Mouse (Mus musculus): ENCODE results near the gene Ap1b1. TPM values are rescaled to one million over a fixed set of nuclear protein-coding genes. Genes with fewer than 3 reads are reported as not detected.
A peak's percentile ranks its signal among the peaks of the same experiment; 100 is the strongest.

The Ap1b1 gene
- polyA plus RNA-seq, 1 experiment from 2014 or later, result 93.8 TPM

GRCm38 (mm10) chr11:4966888-4967287 lies 19.7 kb upstream of the Ap1b1 start:
- ATAC-seq (ENCODE audit: low FRiP score), result no peak
- H3K4me3 ChIP-seq (replicated peaks), result no peak overlapping the region
- 55% methylated on average over 5 of the region's 5 CpGs for WGBS
- H3K4me2 ChIP-seq, result no peak overlapping the region
- H3K36me3 ChIP-seq, result no peaks in the 10 kb centered on the region
- peak overlapping the region; percentile 58 for H3K27ac ChIP-seq (replicated peaks)
- no peaks in the 10 kb centered on the region; the same call in 1 of the 2 replicates for H3K27me3 ChIP-seq (replicated peaks)
- no peaks in the 10 kb centered on the region for H3K9me3 ChIP-seq (replicated peaks)
- no peak overlapping the region for H3K9ac ChIP-seq (replicated peaks)
- peaks cover 17% of the 10 kb centered on the region for H3K4me1 ChIP-seq

GRCm38 (mm10) chr11:4967549-4967948 lies 19.1 kb upstream of the Ap1b1 start:
- Histone ChIP-seq H3K36me3 (no peaks in the 10 kb centered on the region), H3K4me3 (replicated peaks) (no peak overlapping the region), H3K4me2 (no peak overlapping the region), H3K9me3 (replicated peaks) (no peaks in the 10 kb centered on the region), H3K27ac (replicated peaks) (peak overlapping the region; percentile 58), H3K9ac (replicated peaks) (no peak overlapping the region), H3K27me3 (replicated peaks) (no peaks in the 10 kb centered on the region; the same call in 1 of the 2 replicates), H3K4me1 (peaks cover 17% of the 10 kb centered on the region)
- WGBS, result 50% methylated on average over 2 of the region's 2 CpGs
- no peak for ATAC-seq (ENCODE audit: low FRiP score)

GRCm38 (mm10) chr11:4968376-4968775 lies 18.2 kb upstream of the Ap1b1 start:
- H3K4me2 ChIP-seq, result no peak overlapping the region
- no peak for ATAC-seq (ENCODE audit: low FRiP score)
- no peaks in the 10 kb centered on the region for H3K9me3 ChIP-seq (replicated peaks)
- no peaks in the 10 kb centered on the region; the same call in 1 of the 2 replicates for H3K27me3 ChIP-seq (replicated peaks)
- H3K27ac ChIP-seq (replicated peaks), result peak overlapping the region; percentile 51; the same call in 1 of the 2 replicates
- H3K4me1 ChIP-seq, result peaks cover 18% of the 10 kb centered on the region
- WGBS, result 49% methylated on average over 10 of the region's 10 CpGs
- no peak overlapping the region for H3K4me3 ChIP-seq (replicated peaks)
- H3K36me3 ChIP-seq, result no peaks in the 10 kb centered on the region
- no peak overlapping the region for H3K9ac ChIP-seq (replicated peaks)

GRCm38 (mm10) chr11:4972967-4973870 lies 13.4 kb upstream of the Ap1b1 start:
- H3K4me1 ChIP-seq, result peaks cover 9% of the 10 kb centered on the region; the same call in 1 of the 2 replicates
- H3K27me3 ChIP-seq (replicated peaks), result peaks cover 10% of the 10 kb centered on the region
- no peak overlapping the region for H3K27ac ChIP-seq (replicated peaks)
- H3K36me3 ChIP-seq, result no peaks in the 10 kb centered on the region
- no peak overlapping the region for H3K4me2 ChIP-seq
- no peak overlapping the region for H3K4me3 ChIP-seq (replicated peaks)
- peak; percentile 59; the same call in 1 of the 2 replicates for ATAC-seq (ENCODE audit: low FRiP score)
- no peaks in the 10 kb centered on the region for H3K9me3 ChIP-seq (replicated peaks)
- 50% methylated on average over 13 of the region's 13 CpGs for WGBS
- H3K9ac ChIP-seq (replicated peaks), result no peak overlapping the region

- Histone ChIP-seq H3K9ac (replicated peaks) (no peak overlapping the region), H3K4me2 (no peak overlapping the region), H3K36me3 (no peaks in the 10 kb centered on the region), H3K27me3 (replicated peaks) (peaks cover 10% of the 10 kb centered on the region), H3K4me1 (peaks cover 5% of the 10 kb centered on the region; the same call in 1 of the 2 replicates), H3K9me3 (replicated peaks) (no peaks in the 10 kb centered on the region), H3K4me3 (replicated peaks) (no peak overlapping the region), H3K27ac (replicated peaks) (no peak overlapping the region)
- WGBS, result 90% methylated on average over 2 of the region's 2 CpGs
- ATAC-seq (ENCODE audit: low FRiP score), result no peak
Observed at GRCm38 (mm10) chr11:4973871-4974256, 12.8 kb upstream of the Ap1b1 start.

- Histone ChIP-seq H3K4me2 (no peak overlapping the region), H3K9me3 (replicated peaks) (no peaks in the 10 kb centered on the region), H3K27ac (replicated peaks) (no peak overlapping the region), H3K9ac (replicated peaks) (no peak overlapping the region), H3K36me3 (no peaks in the 10 kb centered on the region), H3K27me3 (replicated peaks) (peaks cover 10% of the 10 kb centered on the region), H3K4me3 (replicated peaks) (no peak overlapping the region), H3K4me1 (peaks cover 5% of the 10 kb centered on the region; the same call in 1 of the 2 replicates)
- WGBS, result 78% methylated on average over 11 of the region's 11 CpGs
- ATAC-seq (ENCODE audit: low FRiP score), result no peak
Observed at GRCm38 (mm10) chr11:4974376-4975122, 12.1 kb upstream of the Ap1b1 start.

- H3K27ac ChIP-seq (replicated peaks), result no peak overlapping the region
- no peaks in the 10 kb centered on the region for H3K36me3 ChIP-seq
- no peak for ATAC-seq (ENCODE audit: low FRiP score)
- peaks cover 5% of the 10 kb centered on the region; the same call in 1 of the 2 replicates for H3K4me1 ChIP-seq
- no peak overlapping the region for H3K4me3 ChIP-seq (replicated peaks)
- H3K27me3 ChIP-seq (replicated peaks), result peaks cover 10% of the 10 kb centered on the region
- H3K9me3 ChIP-seq (replicated peaks), result no peaks in the 10 kb centered on the region
- peak overlapping the region; percentile 27 for H3K4me2 ChIP-seq
- 8% methylated on average over 12 of the region's 14 CpGs for WGBS
- H3K9ac ChIP-seq (replicated peaks), result no peak overlapping the region
Observed at GRCm38 (mm10) chr11:4975623-4976022, 11.0 kb upstream of the Ap1b1 start.

- no peaks in the 10 kb centered on the region for H3K27me3 ChIP-seq (replicated peaks)
- H3K36me3 ChIP-seq, result no peaks in the 10 kb centered on the region
- H3K4me3 ChIP-seq (replicated peaks), result no peak overlapping the region
- no peak overlapping the region for H3K9ac ChIP-seq (replicated peaks)
- 68% methylated on average over 3 of the region's 3 CpGs for WGBS
- H3K27ac ChIP-seq (replicated peaks), result no peak overlapping the region
- H3K4me2 ChIP-seq, result no peak overlapping the region
- ATAC-seq (ENCODE audit: low FRiP score), result no peak
- no peaks in the 10 kb centered on the region for H3K9me3 ChIP-seq (replicated peaks)
- H3K4me1 ChIP-seq, result peaks cover 18% of the 10 kb centered on the region
Observed at GRCm38 (mm10) chr11:4983010-4983409, 3.6 kb upstream of the Ap1b1 start.

GRCm38 (mm10) chr11:4983538-4983937 lies 3.1 kb upstream of the Ap1b1 start:
- no peak for ATAC-seq (ENCODE audit: low FRiP score)
- no peak overlapping the region for H3K27ac ChIP-seq (replicated peaks)
- H3K4me1 ChIP-seq, result peaks cover 23% of the 10 kb centered on the region
- WGBS, result 64% methylated on average over 2 of the region's 2 CpGs
- no peaks in the 10 kb centered on the region for H3K9me3 ChIP-seq (replicated peaks)
- no peak overlapping the region for H3K9ac ChIP-seq (replicated peaks)
- H3K4me2 ChIP-seq, result no peak overlapping the region
- H3K4me3 ChIP-seq (replicated peaks), result no peak overlapping the region
- H3K27me3 ChIP-seq (replicated peaks), result no peaks in the 10 kb centered on the region
- no peaks in the 10 kb centered on the region for H3K36me3 ChIP-seq

GRCm38 (mm10) chr11:4984249-4984648 lies 2.4 kb upstream of the Ap1b1 start:
- Histone ChIP-seq H3K27me3 (replicated peaks) (no peaks in the 10 kb centered on the region), H3K4me1 (peaks cover 30% of the 10 kb centered on the region), H3K4me2 (peak overlapping the region; percentile 40), H3K27ac (replicated peaks) (no peak overlapping the region), H3K4me3 (replicated peaks) (no peak overlapping the region), H3K36me3 (no peaks in the 10 kb centered on the region), H3K9ac (replicated peaks) (no peak overlapping the region), H3K9me3 (replicated peaks) (no peaks in the 10 kb centered on the region)
- WGBS, result 2% methylated on average over 5 of the region's 5 CpGs
- no peak for ATAC-seq (ENCODE audit: low FRiP score)

GRCm38 (mm10) chr11:4984799-4985198 lies 1.8 kb upstream of the Ap1b1 start:
- 78% methylated on average over 3 of the region's 3 CpGs for WGBS
- no peak overlapping the region for H3K4me3 ChIP-seq (replicated peaks)
- no peaks in the 10 kb centered on the region for H3K36me3 ChIP-seq
- H3K27ac ChIP-seq (replicated peaks), result no peak overlapping the region
- no peak for ATAC-seq (ENCODE audit: low FRiP score)
- no peak overlapping the region for H3K4me2 ChIP-seq
- no peaks in the 10 kb centered on the region for H3K9me3 ChIP-seq (replicated peaks)
- no peak overlapping the region for H3K9ac ChIP-seq (replicated peaks)
- H3K4me1 ChIP-seq, result peaks cover 33% of the 10 kb centered on the region
- no peaks in the 10 kb centered on the region for H3K27me3 ChIP-seq (replicated peaks)

Measured in neural tube, embryonic 15.5 days (tissue).